Comparison of ENCODE assay signal across 26 mouse cellular contexts in genomic region chr4:141284486-141284885, GRCm38 (mm10).
"Had no signal": no experiment of that assay in that cellular context is flagged by ENCODE, and none has a peak within 500 bp of the region (broad histone marks: within the 10 kb centered on the region; RNA-seq: fewer than 3 reads in every experiment).

No protein-coding gene starts in this region.

- DNase-seq: gastrocnemius, postnatal 14 days; gastrocnemius, postnatal 36 days; heart, adult 11 months; heart, adult 2 months; heart, postnatal 36 days; kidney, adult 11 months; kidney, adult 2 months; kidney, adult 9 months; kidney, postnatal 14 days; kidney, postnatal 36 days; layer of hippocampus, adult 9-11 months; layer of hippocampus, postnatal 36 days; left cerebral cortex, postnatal 4 days had no signal

- H3K36me3 ChIP-seq: heart, embryonic 13.5 days; heart, embryonic 15.5 days; hindbrain, embryonic 13.5 days; hindbrain, embryonic 15.5 days; kidney, embryonic 15.5 days; limb, embryonic 13.5 days; limb, embryonic 15.5 days; liver, embryonic 12.5 days had no signal

- H3K27ac ChIP-seq: heart, adult 2 months; heart, embryonic 15.5 days; hindbrain, embryonic 13.5 days; hindbrain, embryonic 15.5 days; hindbrain, postnatal 0 days; kidney, embryonic 15.5 days; kidney, postnatal 0 days; limb, embryonic 13.5 days; limb, embryonic 15.5 days; liver, embryonic 12.5 days; liver, embryonic 14.5 days had no signal

- H3K9ac ChIP-seq: hindbrain, embryonic 13.5 days; hindbrain, embryonic 15.5 days; kidney, embryonic 15.5 days; limb, embryonic 13.5 days; limb, embryonic 15.5 days; liver, embryonic 12.5 days; liver, embryonic 14.5 days had no signal

- H3K4me3 ChIP-seq: heart, adult 2 months; heart, embryonic 13.5 days; heart, embryonic 15.5 days; hindbrain, embryonic 13.5 days; hindbrain, embryonic 15.5 days; kidney, embryonic 15.5 days; limb, embryonic 13.5 days; limb, embryonic 15.5 days; liver, embryonic 12.5 days had no signal

- H3K4me2 ChIP-seq: heart, embryonic 11.5 days; heart, embryonic 13.5 days; heart, embryonic 15.5 days; hindbrain, embryonic 13.5 days; hindbrain, embryonic 15.5 days; kidney, embryonic 15.5 days; limb, embryonic 13.5 days; limb, embryonic 15.5 days; liver, embryonic 12.5 days had no signal

- ATAC-seq: hindbrain, postnatal 0 days; intestine, embryonic 16.5 days; liver, embryonic 12.5 days had no signal

- H3K9me3 ChIP-seq: heart, embryonic 13.5 days; heart, embryonic 15.5 days; hindbrain, embryonic 13.5 days; hindbrain, embryonic 15.5 days; kidney, embryonic 15.5 days; limb, embryonic 13.5 days; limb, embryonic 15.5 days; liver, embryonic 12.5 days had no signal
